Mouse (Mus musculus) cerebellum, adult 2 months (tissue): ENCODE measurements at regions not wholly inside any gene's neighbourhood (a gene's known extent, or its start where the extent isn't known, plus 50 kb on each side); places are given as distances from the start of the nearest gene placed in this dataset.

Source experiments
- CTCF ChIP-seq: fragments of 200-500 bp; IDR thresholded peaks from 2 replicates; pipeline ENCODE4 v1.5.1; 2011; ENCODE audit warnings: low read depth, mild to moderate bottlenecking, control low read depth, low read length, moderate library complexity, borderline replicate concordance; ENCODE audit not compliant: insufficient read depth
- POLR2A ChIP-seq: fragments of 200-500 bp; IDR thresholded peaks from 2 replicates; pipeline ENCODE4 v1.6.1; 2011; ENCODE audit warnings: low read length, control low read depth, borderline replicate concordance; ENCODE audit not compliant: insufficient read depth

- TF ChIP-seq CTCF (no peak), POLR2A (no peak)
Observed at GRCm38 (mm10) chr17:15194894-15195461, 153.6 kb upstream of the Gm3448 start.
